Mouse (Mus musculus): ENCODE data around the gene Kcnk3.
A peak's percentile ranks its signal among the peaks of the same experiment; 100 is the strongest.

Kcnk3 gene

GRCm38 (mm10) chr5:30613242-30613641 lies 25.3 kb downstream of the Kcnk3 start:
- DNase-seq (ENCODE audit: low spot score in 2 of 2), result no peak

- DNase-seq (ENCODE audit: low spot score in 2 of 2), result peak; percentile 57 to 77
These were observed 26.3 kb downstream of the Kcnk3 start for GRCm38 (mm10) chr5:30614221-30614620.

GRCm38 (mm10) chr5:30615416-30615815 lies 27.4 kb downstream of the Kcnk3 start:
- DNase-seq (ENCODE audit: low spot score in 2 of 2), result peak; percentile 46 to 48

GRCm38 (mm10) chr5:30615819-30616218 lies 27.8 kb downstream of the Kcnk3 start:
- no peak for DNase-seq (ENCODE audit: low spot score in 2 of 2)

- no peak for DNase-seq (ENCODE audit: low spot score in 2 of 2)
These were observed 28.7 kb downstream of the Kcnk3 start for GRCm38 (mm10) chr5:30616644-30617043.

GRCm38 (mm10) chr5:30617357-30617756 lies 29.4 kb downstream of the Kcnk3 start:
- DNase-seq (ENCODE audit: low spot score in 2 of 2), result no peak

GRCm38 (mm10) chr5:30617851-30618250 lies 29.9 kb downstream of the Kcnk3 start:
- DNase-seq (ENCODE audit: low spot score in 2 of 2), result peak; percentile 58 to 78

GRCm38 (mm10) chr5:30618376-30619003 lies 30.5 kb downstream of the Kcnk3 start:
- no peak for DNase-seq (ENCODE audit: low spot score in 2 of 2)

- no peak for DNase-seq (ENCODE audit: low spot score in 2 of 2)
These were observed 31.2 kb downstream of the Kcnk3 start for GRCm38 (mm10) chr5:30619211-30619610.

- no peak for DNase-seq (ENCODE audit: low spot score in 2 of 2)
These were observed 32.6 kb downstream of the Kcnk3 start for GRCm38 (mm10) chr5:30620567-30620966.

GRCm38 (mm10) chr5:30621211-30621790 lies 33.3 kb downstream of the Kcnk3 start:
- DNase-seq (ENCODE audit: low spot score in 2 of 2), result no peak

GRCm38 (mm10) chr5:30621844-30622176 lies 33.8 kb downstream of the Kcnk3 start:
- no peak for DNase-seq (ENCODE audit: low spot score in 2 of 2)

- DNase-seq (ENCODE audit: low spot score in 2 of 2), result no peak
These were observed 34.3 kb downstream of the Kcnk3 start for GRCm38 (mm10) chr5:30622177-30622840.

GRCm38 (mm10) chr5:30622841-30623185 lies 34.8 kb downstream of the Kcnk3 start:
- no peak for DNase-seq (ENCODE audit: low spot score in 2 of 2)

- no peak for DNase-seq (ENCODE audit: low spot score in 2 of 2)
These were observed 35.4 kb downstream of the Kcnk3 start for GRCm38 (mm10) chr5:30623380-30623779.

- DNase-seq (ENCODE audit: low spot score in 2 of 2), result no peak
These were observed 36.3 kb downstream of the Kcnk3 start for GRCm38 (mm10) chr5:30624311-30624710.

- no peak for DNase-seq (ENCODE audit: low spot score in 2 of 2)
These were observed 36.9 kb downstream of the Kcnk3 start for GRCm38 (mm10) chr5:30624908-30625307.

GRCm38 (mm10) chr5:30625379-30625778 lies 37.4 kb downstream of the Kcnk3 start:
- no peak for DNase-seq (ENCODE audit: low spot score in 2 of 2)

GRCm38 (mm10) chr5:30626331-30627105 lies 38.5 kb downstream of the Kcnk3 start:
- no peak for DNase-seq (ENCODE audit: low spot score in 2 of 2)

GRCm38 (mm10) chr5:30628511-30628910 lies 40.5 kb downstream of the Kcnk3 start:
- no peak for DNase-seq (ENCODE audit: low spot score in 2 of 2)

GRCm38 (mm10) chr5:30630401-30630800 lies 42.4 kb downstream of the Kcnk3 start:
- no peak for DNase-seq (ENCODE audit: low spot score in 2 of 2)

GRCm38 (mm10) chr5:30632134-30632533 lies 44.2 kb downstream of the Kcnk3 start:
- DNase-seq (ENCODE audit: low spot score in 2 of 2), result no peak

- DNase-seq (ENCODE audit: low spot score in 2 of 2), result no peak
These were observed 49.0 kb downstream of the Kcnk3 start for GRCm38 (mm10) chr5:30636994-30637393.

All from heart, adult 9 months (tissue).